Mouse (Mus musculus): Measurements from ENCODE around the gene Wfdc9.

DNA sequence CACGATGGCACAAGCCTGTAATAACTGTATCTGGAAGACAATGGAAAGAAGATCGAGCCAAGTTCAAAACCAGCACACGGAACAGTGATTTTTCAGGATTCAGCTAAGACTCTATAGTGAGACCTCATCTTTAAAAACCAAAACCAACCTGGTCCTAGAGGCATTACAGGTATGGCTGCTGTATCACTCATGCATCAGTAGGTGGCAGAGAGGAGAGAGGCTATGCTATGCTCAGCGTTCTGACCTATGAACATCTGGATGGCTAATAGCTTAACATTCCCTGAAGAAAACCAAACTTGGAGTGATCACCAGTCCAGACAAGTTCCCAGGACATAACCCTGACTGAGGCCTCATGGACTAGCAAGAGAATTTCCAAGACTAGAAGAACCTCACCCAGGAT, 34.6 kb downstream of the Wfdc9 start:
- peak; percentile 45 for TF ChIP-seq CTCF (IDR thresholded peaks at IDR 0.05; ENCODE audit: low read depth)
- TF ChIP-seq EP300 (optimal IDR thresholded peaks at IDR 0.05) = no peak
